Comparison of ENCODE assay signal across 8 mouse cellular contexts in genomic region chr13:44419472-44420226, GRCm38 (mm10).
DNase-seq lines count a peak whose midpoint lies in the region; ATAC-seq and TF ChIP-seq lines count a peak whose summit lies in the region.

No protein-coding gene starts in this region.

- H3K27me3 ChIP-seq in spleen, adult 2 months (ENCODE audit: control insufficient read depth, insufficient read depth, low read length), result no peaks in the 10 kb centered on the region
- no peaks in the 10 kb centered on the region for H3K27me3 ChIP-seq in heart, embryonic 11.5 days (ENCODE audit: control insufficient read depth, insufficient read depth, low read length)
- H3K27me3 ChIP-seq in kidney, embryonic 16.5 days (ENCODE audit: insufficient read depth, low read length), result no peaks in the 10 kb centered on the region
- H3K27me3 ChIP-seq in splenic B cell, adult 2 months (ENCODE audit: control insufficient read depth, insufficient read depth, low read length, poor library complexity, severe bottlenecking), result no peaks in the 10 kb centered on the region

- peak overlapping the region; percentile 53 for H3K4me2 ChIP-seq in heart, embryonic 11.5 days
- H3K4me2 ChIP-seq in kidney, embryonic 16.5 days (replicated peaks; ENCODE audit: low read depth, low read length), result peak overlapping the region; percentile 38

- H3K9ac ChIP-seq in heart, embryonic 11.5 days (ENCODE audit: low read depth, low read length), result peak overlapping the region; percentile 46; the same call in 1 of the 2 replicates
- H3K9ac ChIP-seq in kidney, embryonic 16.5 days (replicated peaks; ENCODE audit: low read length), result peak overlapping the region; percentile 55

- no peak for DNase-seq in spleen, adult 2 months (ENCODE audit: low read depth in 1 of 2, low spot score in 2 of 2)
- DNase-seq in spleen, postnatal 14 days (ENCODE audit: low spot score in 2 of 2), result no peak
- peak; percentile 53 for DNase-seq in lung, postnatal 25 days (ENCODE audit: low spot score)
- DNase-seq in splenic B cell, adult 2 months (ENCODE audit: low read depth, low spot score), result peak; percentile 29
- no peak for DNase-seq in cerebellum, postnatal 10 days
- DNase-seq in ovary, postnatal 10 days (ENCODE audit: low spot score), result no peak

- H3K4me1 ChIP-seq in spleen, adult 2 months (ENCODE audit: control insufficient read depth, insufficient read depth, insufficient read length), result no peaks in the 10 kb centered on the region; the same call in 1 of the 2 replicates
- H3K4me1 ChIP-seq in heart, embryonic 11.5 days (ENCODE audit: control insufficient read depth, insufficient read depth, low read length), result peaks cover 28% of the 10 kb centered on the region
- peaks cover 63% of the 10 kb centered on the region for H3K4me1 ChIP-seq in kidney, embryonic 16.5 days (ENCODE audit: insufficient read depth, low read length)

- no peak for TF ChIP-seq CTCF in spleen, adult 2 months (IDR thresholded peaks at IDR 0.05; ENCODE audit: extremely low read depth, insufficient read depth, insufficient read length, insufficient replicate concordance)

- no peak overlapping the region for H3K4me3 ChIP-seq in spleen, adult 2 months (ENCODE audit: extremely low read depth, insufficient read depth, insufficient read length)
- 0 out of 2 replicates have a peak overlapping the region, but pooled peaks have one; percentile 16 for H3K4me3 ChIP-seq in heart, embryonic 11.5 days (ENCODE audit: low read depth, low read length)
- H3K4me3 ChIP-seq in kidney, embryonic 16.5 days (ENCODE audit: low read length), result no peak overlapping the region

- 24% methylated on average over 14 of the region's 15 CpGs for WGBS in spleen, adult 2 months
- WGBS in heart, embryonic 11.5 days (ENCODE audit: insufficient replicate concordance), result 17% methylated on average over 15 of the region's 15 CpGs
- WGBS in kidney, embryonic 16.5 days, result 14% methylated on average over 14 of the region's 15 CpGs

- ATAC-seq in heart, embryonic 11.5 days (replicated peaks; ENCODE audit: insufficient number of reproducible peaks, low FRiP score, low TSS enrichment), result no peak
- peak; percentile 72 for ATAC-seq in kidney, embryonic 16.5 days (ENCODE audit: low FRiP score, low TSS enrichment)

- peak overlapping the region; percentile 10; the same call in 1 of the 2 replicates for H3K27ac ChIP-seq in spleen, adult 2 months (ENCODE audit: insufficient read depth, low read length)
- no peak overlapping the region for H3K27ac ChIP-seq in heart, embryonic 11.5 days (ENCODE audit: low read depth, low read length)
- peak overlapping the region; percentile 88 for H3K27ac ChIP-seq in kidney, embryonic 16.5 days (ENCODE audit: low read length)

- no peak for TF ChIP-seq POLR2A in spleen, adult 2 months (IDR thresholded peaks at IDR 0.05; ENCODE audit: low read depth, low read length)

- no peaks in the 10 kb centered on the region for H3K36me3 ChIP-seq in spleen, adult 2 months (ENCODE audit: control insufficient read depth, insufficient read depth, low read length)
- H3K36me3 ChIP-seq in heart, embryonic 11.5 days (ENCODE audit: control insufficient read depth, insufficient read depth, low read length), result no peaks in the 10 kb centered on the region
- H3K36me3 ChIP-seq in kidney, embryonic 16.5 days (ENCODE audit: insufficient read depth, low read length), result no peaks in the 10 kb centered on the region
- H3K36me3 ChIP-seq in splenic B cell, adult 2 months (ENCODE audit: control insufficient read depth, insufficient read depth, low read length, poor library complexity, severe bottlenecking), result no peaks in the 10 kb centered on the region

- H3K9me3 ChIP-seq in heart, embryonic 11.5 days (replicated peaks; ENCODE audit: control insufficient read depth, low read length), result 0 out of 2 replicates have a peak, but pooled peaks cover 3% of the 10 kb centered on the region
- H3K9me3 ChIP-seq in kidney, embryonic 16.5 days (ENCODE audit: low read length), result no peaks in the 10 kb centered on the region

Comparison
In these comparisons a context has a peak if more than half of its experiments do, and no peak if none do; other contexts are left out.
1. DNase-seq: peak in lung, postnatal 25 days (single experiment) and splenic B cell, adult 2 months (single experiment); none in spleen, adult 2 months (0 of 2), spleen, postnatal 14 days (0 of 2), cerebellum, postnatal 10 days (0 of 2) and ovary, postnatal 10 days (single experiment).